Mouse (Mus musculus) v-Abl transformed pro-B cells (cell line): ENCODE results near the gene Ppp1r12c.
"Not testable (repeated sequence)": the region's sequence is repeated elsewhere in the genome, so short reads cannot be mapped to it uniquely, and the experiment has no call there.

Experiments
- in situ Hi-C, 2 experiments: fragments of 400-800 bp; cut with MboI; formaldehyde crosslinking; loops; one replicate each; pipeline ENCODE4 v1.15.1; 2025; ENCODE audit not compliant: unreplicated experiment in 2 of 2

Ppp1r12c gene

GRCm38 (mm10) chr7:4501558-4502397 is at the start of gene Ppp1r12c:
TSS of gene Ppp1r12c (minus strand) at chr7:4501680.
- in situ Hi-C loops: loop anchor here (10.0 to 25.0 kb wide), 2 partner anchors 797 to 814 kb away; partner anchors contain the start of genes Mboat7 (in 1 of the 2), Rps9 (in 1 of the 2), Tmc4 (in 1 of the 2) and Tsen34 (in 1 of the 2)

GRCm38 (mm10) chr7:4547221-4547641 is 45.8 kb upstream of the Ppp1r12c start, which contains the start of gene Syt5:
TSS of gene Syt5 (minus strand) at chr7:4547541.
- in situ Hi-C loops: loop anchor here in 1 of 2 experiments (10.0 kb wide), 1 partner anchor 508 kb away; the partner anchor contains the start of gene Zfp580

GRCm38 (mm10) chr7:4546591-4547131 is 45.2 kb upstream of the Ppp1r12c start:
- in situ Hi-C loops: loop anchor here in 1 of 2 experiments (10.0 kb wide), 1 partner anchor 508 kb away; the partner anchor contains the start of gene Zfp580

- in situ Hi-C loops: loop anchor here in 1 of 2 experiments (10.0 kb wide), 1 partner anchor 509 kb away; the partner anchor contains the start of gene Zfp580
These were observed 44.6 kb upstream of the Ppp1r12c start for GRCm38 (mm10) chr7:4546050-4546449.

- in situ Hi-C loops: loop anchor here in 1 of 2 experiments (10.0 kb wide), 1 partner anchor 513 kb away; the partner anchor contains the start of gene Zfp580
These were observed 40.5 kb upstream of the Ppp1r12c start for GRCm38 (mm10) chr7:4542013-4542412.

- in situ Hi-C loops: loop anchor here in 1 of 2 experiments (10.0 kb wide), 1 partner anchor 513 kb away; the partner anchor contains the start of gene Zfp580
These were observed 39.9 kb upstream of the Ppp1r12c start for GRCm38 (mm10) chr7:4541344-4541743.

- in situ Hi-C loops: no loop called here
These were observed 37.5 kb upstream of the Ppp1r12c start for GRCm38 (mm10) chr7:4539019-4539418.

GRCm38 (mm10) chr7:4537181-4537580 is 35.7 kb upstream of the Ppp1r12c start:
- in situ Hi-C loops: no loop called here

- in situ Hi-C loops: no loop called here
These were observed 34.9 kb upstream of the Ppp1r12c start for GRCm38 (mm10) chr7:4536369-4536768.

- in situ Hi-C loops: no loop called here
These were observed 30.7 kb upstream of the Ppp1r12c start, which contains the start of gene Dnaaf3 for GRCm38 (mm10) chr7:4532005-4532729. TSS of gene Dnaaf3 (minus strand) at chr7:4532453.

- in situ Hi-C loops: not testable (repeated sequence)
These were observed 28.7 kb upstream of the Ppp1r12c start for GRCm38 (mm10) chr7:4530166-4530565.

- in situ Hi-C loops: loop anchor here (5.0 to 10.0 kb wide), 5 partner anchors 95 to 912 kb away; partner anchors contain the start of genes Ndufa3 (in 1 of the 2) and Oscar (in 1 of the 2)
These were observed 25.8 kb upstream of the Ppp1r12c start for GRCm38 (mm10) chr7:4527302-4527689.

GRCm38 (mm10) chr7:4526341-4527301 is 25.1 kb upstream of the Ppp1r12c start:
- in situ Hi-C loops: loop anchor here (5.0 to 10.0 kb wide), 5 partner anchors 94 to 912 kb away; partner anchors contain the start of genes Ndufa3 (in 1 of the 2) and Oscar (in 1 of the 2)

GRCm38 (mm10) chr7:4524212-4524922 is 22.9 kb upstream of the Ppp1r12c start, which contains the start of gene Tnni3:
TSS of gene Tnni3 (minus strand) at chr7:4524229.
- in situ Hi-C loops: loop anchor here (10.0 to 25.0 kb wide), 3 partner anchors 490 to 910 kb away; partner anchors contain the start of genes Mboat7 (in 1 of the 2), Ndufa3 (in 1 of the 2), Oscar (in 1 of the 2) and Tmc4 (in 1 of the 2)

GRCm38 (mm10) chr7:4523205-4524130 is 22.0 kb upstream of the Ppp1r12c start:
- in situ Hi-C loops: loop anchor here (10.0 to 25.0 kb wide), 3 partner anchors 489 to 909 kb away; partner anchors contain the start of genes Mboat7 (in 1 of the 2), Ndufa3 (in 1 of the 2), Oscar (in 1 of the 2) and Tmc4 (in 1 of the 2)

GRCm38 (mm10) chr7:4522292-4522691 is 20.8 kb upstream of the Ppp1r12c start:
- in situ Hi-C loops: loop anchor here (10.0 to 25.0 kb wide), 3 partner anchors 487 to 907 kb away; partner anchors contain the start of genes Mboat7 (in 1 of the 2), Ndufa3 (in 1 of the 2), Oscar (in 1 of the 2) and Tmc4 (in 1 of the 2)
